Mouse (Mus musculus): Measurements from ENCODE around the gene Polg2.
"Not testable (repeated sequence)": the region's sequence is repeated elsewhere in the genome, so short reads cannot be mapped to it uniquely, and the experiment has no call there.

Gene Polg2

GRCm38 (mm10) chr11:106779388-106780088 lies at the start of gene Polg2:
TSS of gene Polg2 (minus strand) at chr11:106779537.
- DNase-seq, result peak; percentile 91

- DNase-seq, result no peak
These were observed 48.7 kb upstream of the Polg2 start for GRCm38 (mm10) chr11:106828079-106828478.

- DNase-seq, result no peak
These were observed 45.1 kb upstream of the Polg2 start for GRCm38 (mm10) chr11:106824403-106824802.

GRCm38 (mm10) chr11:106823741-106824140 lies 44.4 kb upstream of the Polg2 start:
- no peak for DNase-seq

- DNase-seq, result peak; percentile 98
These were observed 43.6 kb upstream of the Polg2 start for GRCm38 (mm10) chr11:106822911-106823310.

GRCm38 (mm10) chr11:106822491-106822890 lies 43.2 kb upstream of the Polg2 start:
- no peak for DNase-seq

GRCm38 (mm10) chr11:106821397-106821796 lies 42.1 kb upstream of the Polg2 start:
- DNase-seq, result no peak

- peak; percentile 66 for DNase-seq
These were observed 41.6 kb upstream of the Polg2 start for GRCm38 (mm10) chr11:106820972-106821371.

- peak; percentile 63 for DNase-seq
These were observed 40.9 kb upstream of the Polg2 start for GRCm38 (mm10) chr11:106820252-106820651.

GRCm38 (mm10) chr11:106819595-106819994 lies 40.3 kb upstream of the Polg2 start:
- DNase-seq, result peak; percentile 64

GRCm38 (mm10) chr11:106818341-106818740 lies 39.0 kb upstream of the Polg2 start:
- DNase-seq, result no peak

GRCm38 (mm10) chr11:106817808-106818207 lies 38.5 kb upstream of the Polg2 start:
- peak; percentile 85 for DNase-seq

- DNase-seq, result no peak
These were observed 37.8 kb upstream of the Polg2 start for GRCm38 (mm10) chr11:106817156-106817555.

- no peak for DNase-seq
These were observed 37.0 kb upstream of the Polg2 start for GRCm38 (mm10) chr11:106816316-106816715.

GRCm38 (mm10) chr11:106815761-106816160 lies 36.4 kb upstream of the Polg2 start:
- DNase-seq, result no peak

- DNase-seq, result peak; percentile 61
These were observed 36.0 kb upstream of the Polg2 start for GRCm38 (mm10) chr11:106815331-106815730.

GRCm38 (mm10) chr11:106814601-106815320 lies 35.4 kb upstream of the Polg2 start:
- DNase-seq, result peak; percentile 97

GRCm38 (mm10) chr11:106812410-106813136 lies 33.2 kb upstream of the Polg2 start:
- no peak for DNase-seq

GRCm38 (mm10) chr11:106807442-106807841 lies 28.1 kb upstream of the Polg2 start:
- not testable (repeated sequence) for DNase-seq

- no peak for DNase-seq
These were observed 22.8 kb upstream of the Polg2 start for GRCm38 (mm10) chr11:106802069-106802627.

- DNase-seq, result no peak
These were observed 16.3 kb upstream of the Polg2 start for GRCm38 (mm10) chr11:106795679-106796078.

- DNase-seq, result no peak
These were observed 14.5 kb upstream of the Polg2 start for GRCm38 (mm10) chr11:106793846-106794245.

- DNase-seq, result no peak
These were observed 10.3 kb upstream of the Polg2 start for GRCm38 (mm10) chr11:106789649-106790048.

All from cerebellum, adult 11-12 months (tissue).